In genomic region chr2:60816307-60816706, GRCm38 (mm10) we compare ENCODE assay signal across 32 mouse cellular contexts.
"Had no signal": no experiment of that assay in that cellular context is flagged by ENCODE, and none has a peak within 500 bp of the region (broad histone marks: within the 10 kb centered on the region; RNA-seq: fewer than 3 reads in every experiment).

No protein-coding gene starts in this region.

- H3K9ac ChIP-seq: heart, embryonic 12.5 days; heart, embryonic 13.5 days; heart, embryonic 15.5 days; hindbrain, embryonic 12.5 days; hindbrain, embryonic 13.5 days; hindbrain, embryonic 14.5 days; hindbrain, embryonic 15.5 days; kidney, embryonic 15.5 days had no signal

- H3K36me3 ChIP-seq: heart, embryonic 12.5 days; heart, embryonic 13.5 days; heart, embryonic 15.5 days; hindbrain, embryonic 10.5 days; hindbrain, embryonic 12.5 days; hindbrain, embryonic 13.5 days; hindbrain, embryonic 15.5 days; kidney, embryonic 15.5 days had no signal

- ATAC-seq: hindbrain, embryonic 16.5 days; hindbrain, postnatal 0 days; inflammation-experienced regulatory T-cells, adult 6 months; intestine, embryonic 16.5 days; intestine, postnatal 0 days had no signal

- H3K27ac ChIP-seq: heart, embryonic 13.5 days; heart, embryonic 15.5 days; hindbrain, embryonic 10.5 days; hindbrain, embryonic 12.5 days; hindbrain, embryonic 13.5 days; hindbrain, embryonic 14.5 days; hindbrain, embryonic 15.5 days; hindbrain, postnatal 0 days; kidney, embryonic 15.5 days; kidney, postnatal 0 days; left cerebral cortex, adult 2 months had no signal

- DNase-seq: heart, postnatal 10 days; heart, postnatal 14 days; heart, postnatal 36 days; kidney, adult 11 months; kidney, adult 18-20 months; kidney, adult 2 months; kidney, adult 8-10 months; kidney, adult 9 months; kidney, postnatal 10 days; kidney, postnatal 14 days; kidney, postnatal 25 days; kidney, postnatal 36 days; kidney, postnatal 4 days; layer of hippocampus, adult 9-11 months had no signal

- H3K4me2 ChIP-seq: heart, embryonic 11.5 days; heart, embryonic 12.5 days; heart, embryonic 13.5 days; heart, embryonic 15.5 days; hindbrain, embryonic 12.5 days; hindbrain, embryonic 13.5 days; hindbrain, embryonic 14.5 days; hindbrain, embryonic 15.5 days; kidney, embryonic 15.5 days had no signal

- H3K9me3 ChIP-seq: heart, embryonic 12.5 days; heart, embryonic 13.5 days; heart, embryonic 15.5 days; hindbrain, embryonic 10.5 days; hindbrain, embryonic 12.5 days; hindbrain, embryonic 13.5 days; hindbrain, embryonic 15.5 days; kidney, embryonic 15.5 days had no signal

- H3K4me3 ChIP-seq: heart, embryonic 12.5 days; heart, embryonic 13.5 days; heart, embryonic 15.5 days; hindbrain, embryonic 10.5 days; hindbrain, embryonic 12.5 days; hindbrain, embryonic 13.5 days; hindbrain, embryonic 15.5 days; kidney, embryonic 15.5 days; layer of hippocampus, adult 2 months; left cerebral cortex, adult 2 months had no signal

- H3K27me3 ChIP-seq: heart, embryonic 12.5 days; heart, embryonic 13.5 days; heart, embryonic 15.5 days; hindbrain, embryonic 12.5 days; hindbrain, embryonic 13.5 days; hindbrain, embryonic 15.5 days; kidney, embryonic 15.5 days had no signal
